Mouse (Mus musculus): ENCODE measurements at regions not wholly inside any gene's neighbourhood (a gene's known extent, or its start where the extent isn't known, plus 50 kb on each side); places are given as distances from the start of the nearest gene placed in this dataset.

- peaks cover 22% of the 10 kb centered on the region for H3K9me3 ChIP-seq (replicated peaks; ENCODE audit: low read length)
- dilution Hi-C loops (cut with MboI; ENCODE audit: extremely low pct_ligation_motif_present, extremely low pct_unique_long_range_greater_than_20kb, low sequenced_read_pairs) (no loop called here), in situ Hi-C loops (cut with MboI; ENCODE audit: low pct_ligation_motif_present, low pct_unique_long_range_greater_than_20kb, low sequenced_read_pairs) (no loop called here)
- no peaks in the 10 kb centered on the region for H3K36me3 ChIP-seq (replicated peaks in 1 of 2; ENCODE audit: control insufficient read depth in 1 of 2, insufficient read depth in 1 of 2, low read length in 1 of 2)
- no peak overlapping the region for H3K4me3 ChIP-seq (replicated peaks in 1 of 3; ENCODE audit: low read depth in 2 of 3, low read length in 2 of 3, poor library complexity in 1 of 3)
- TF ChIP-seq NELFE (IDR thresholded peaks at IDR 0.05; ENCODE audit: low read depth, low read length) = no peak
- no peak for TF ChIP-seq MXI1 (IDR thresholded peaks at IDR 0.05; ENCODE audit: low read depth, low read length)
- no peak for TF ChIP-seq TCF12 (IDR thresholded peaks at IDR 0.05; ENCODE audit: low read depth, low read length)
- no peak for TF ChIP-seq ZNF384 (IDR thresholded peaks at IDR 0.05; ENCODE audit: low read depth, low read length)
- no peak for TF ChIP-seq JUND (conservative IDR thresholded peaks at IDR 0.05; ENCODE audit: low read depth, low read length)
- no peak for TF ChIP-seq ZKSCAN1 (IDR thresholded peaks at IDR 0.05; ENCODE audit: borderline replicate concordance, low read depth, low read length)
- no peak for TF ChIP-seq RCOR1 (conservative IDR thresholded peaks at IDR 0.05; ENCODE audit: low read depth, low read length)
- TF ChIP-seq SIN3A (IDR thresholded peaks at IDR 0.05; ENCODE audit: low read length) = no peak
- TF ChIP-seq PAX5 (IDR thresholded peaks at IDR 0.05; ENCODE audit: low read length) = no peak
- TF ChIP-seq BHLHE40 (IDR thresholded peaks at IDR 0.05; ENCODE audit: low read depth, low read length) = no peak
- no peak for TF ChIP-seq CHD2 (IDR thresholded peaks at IDR 0.05; ENCODE audit: low read length)
- no peak for TF ChIP-seq KAT2A (IDR thresholded peaks at IDR 0.05; ENCODE audit: insufficient replicate concordance, low read length)
- no peak for TF ChIP-seq MAFK (IDR thresholded peaks at IDR 0.05; ENCODE audit: insufficient replicate concordance, low read length)
- no peak for TF ChIP-seq JUN (IDR thresholded peaks at IDR 0.05; ENCODE audit: insufficient read depth, low read depth, low read length)
- TF ChIP-seq ZMIZ1 (IDR thresholded peaks at IDR 0.05; ENCODE audit: low read depth, low read length) = no peak
- TF ChIP-seq USF2 (conservative IDR thresholded peaks at IDR 0.05; ENCODE audit: low read depth, low read length) = no peak
- no peak for TF ChIP-seq CHD1 (IDR thresholded peaks at IDR 0.05; ENCODE audit: low read depth, low read length)
- H3K4me2 ChIP-seq (ENCODE audit: insufficient read depth, low read depth, poor library complexity, severe bottlenecking) = no peak overlapping the region
- peaks cover 74% of the 10 kb centered on the region for H3K27me3 ChIP-seq (replicated peaks)
- no peaks in the 10 kb centered on the region; a peak in 1 of 4 replicates for H3K4me1 ChIP-seq (ENCODE audit: control insufficient read depth in 1 of 2, insufficient read depth in 2 of 2)
- H3K27ac ChIP-seq (ENCODE audit: insufficient read depth, low read depth) = no peak overlapping the region
- no peaks in the 10 kb centered on the region for H3K79me2 ChIP-seq (replicated peaks; ENCODE audit: control insufficient read depth, extremely low read depth, insufficient read depth, poor library complexity, severe bottlenecking)
- DNase-seq (ENCODE audit: extremely low read depth) = no peak
- H3K9ac ChIP-seq (ENCODE audit: insufficient read depth, low read depth) = no peak overlapping the region
Observed at GRCm38 (mm10) chr17:45914706-45915240, 117.4 kb downstream of the Vegfa start.

- H3K79me2 ChIP-seq (replicated peaks; ENCODE audit: control insufficient read depth, extremely low read depth, insufficient read depth, poor library complexity, severe bottlenecking) = no peaks in the 10 kb centered on the region
- H3K4me1 ChIP-seq (ENCODE audit: control insufficient read depth in 1 of 2, insufficient read depth in 2 of 2) = no peaks in the 10 kb centered on the region; a peak in 1 of 4 replicates
- no peak overlapping the region for H3K27ac ChIP-seq (ENCODE audit: insufficient read depth, low read depth)
- in situ Hi-C loops (cut with MboI; ENCODE audit: low pct_ligation_motif_present, low pct_unique_long_range_greater_than_20kb, low sequenced_read_pairs) = no loop called here
- no peak overlapping the region for H3K9ac ChIP-seq (ENCODE audit: insufficient read depth, low read depth)
- no peaks in the 10 kb centered on the region for H3K36me3 ChIP-seq (replicated peaks in 1 of 2; ENCODE audit: control insufficient read depth in 1 of 2, insufficient read depth in 1 of 2, low read length in 1 of 2)
- no peak overlapping the region for H3K4me3 ChIP-seq (replicated peaks in 1 of 3; ENCODE audit: low read depth in 2 of 3, low read length in 2 of 3, poor library complexity in 1 of 3)
- dilution Hi-C loops (cut with MboI; ENCODE audit: extremely low pct_ligation_motif_present, extremely low pct_unique_long_range_greater_than_20kb, low sequenced_read_pairs) = no loop called here
- peaks cover 78% of the 10 kb centered on the region for H3K27me3 ChIP-seq (replicated peaks)
- H3K9me3 ChIP-seq (replicated peaks; ENCODE audit: low read length) = peaks cover 22% of the 10 kb centered on the region
- TF ChIP-seq BHLHE40 (IDR thresholded peaks at IDR 0.05; ENCODE audit: low read depth, low read length) = no peak
- no peak for DNase-seq (ENCODE audit: extremely low read depth)
- H3K4me2 ChIP-seq (ENCODE audit: insufficient read depth, low read depth, poor library complexity, severe bottlenecking) = no peak overlapping the region
Observed at GRCm38 (mm10) chr17:45914237-45914636, 117.9 kb downstream of the Vegfa start.

Measured in CH12.LX (cell line).